Mouse (Mus musculus): ENCODE results near the gene B3gat1. TPM values are rescaled to one million over a fixed set of nuclear protein-coding genes. Genes with fewer than 3 reads are reported as not detected.

The B3gat1 gene
- polyA plus RNA-seq, 1 experiment from 2014 or later, result not detected

- no peak for DNase-seq (ENCODE audit: low read depth, low spot score)
- in situ Hi-C loops (cut with MboI; ENCODE audit: low pct_unique_long_range_greater_than_20kb), result no loop called here
- no peak for ATAC-seq
- no peaks in the 10 kb centered on the region for H3K27me3 ChIP-seq
- no peak for TF ChIP-seq CTCF (IDR thresholded peaks at IDR 0.05)
- ChIA-PET CTCF (interaction anchor here (1.1 kb wide), 1 partner anchor 12 kb away, joined by 3 read pairs; no protein-coding TSS in a partner anchor), POLR2A (no interaction called here)
Observed at GRCm38 (mm10) chr9:26727445-26727844, 6.1 kb upstream of the B3gat1 start.

- DNase-seq (ENCODE audit: low read depth, low spot score) (no peak), ATAC-seq (no peak)
- in situ Hi-C loops (cut with MboI; ENCODE audit: low pct_unique_long_range_greater_than_20kb), result no loop called here
- no peak for TF ChIP-seq CTCF (IDR thresholded peaks at IDR 0.05)
- no peaks in the 10 kb centered on the region for H3K27me3 ChIP-seq
- ChIA-PET CTCF (no interaction called here), POLR2A (no interaction called here)
Observed at GRCm38 (mm10) chr9:26728556-26728955, 5.0 kb upstream of the B3gat1 start.

GRCm38 (mm10) chr9:26733986-26734385, 458 bp downstream of the B3gat1 start:
- DNase-seq (ENCODE audit: low read depth, low spot score), result no peak
- in situ Hi-C loops (cut with MboI; ENCODE audit: low pct_unique_long_range_greater_than_20kb), result no loop called here
- POLR2A ChIA-PET, result no interaction called here
- CTCF ChIA-PET, result no interaction called here
- no peak for ATAC-seq
- H3K27me3 ChIP-seq, result no peaks in the 10 kb centered on the region
- no peak for TF ChIP-seq CTCF (IDR thresholded peaks at IDR 0.05)

- ChIA-PET POLR2A (no interaction called here), CTCF (no interaction called here)
- in situ Hi-C loops (cut with MboI; ENCODE audit: low pct_unique_long_range_greater_than_20kb), result no loop called here
- DNase-seq (ENCODE audit: low read depth, low spot score) (no peak), ATAC-seq (no peak)
- peaks cover 4% of the 10 kb centered on the region for H3K27me3 ChIP-seq
- no peak for TF ChIP-seq CTCF (IDR thresholded peaks at IDR 0.05)
Observed at GRCm38 (mm10) chr9:26737116-26737515, 3.6 kb downstream of the B3gat1 start.

- ATAC-seq (no peak), DNase-seq (ENCODE audit: low read depth, low spot score) (no peak)
- ChIA-PET CTCF (no interaction called here), POLR2A (no interaction called here)
- in situ Hi-C loops (cut with MboI; ENCODE audit: low pct_unique_long_range_greater_than_20kb), result no loop called here
- TF ChIP-seq CTCF (IDR thresholded peaks at IDR 0.05), result no peak
- H3K27me3 ChIP-seq, result peaks cover 4% of the 10 kb centered on the region
Observed at GRCm38 (mm10) chr9:26742817-26743216, 9.3 kb downstream of the B3gat1 start.

GRCm38 (mm10) chr9:26747121-26747520, 13.6 kb downstream of the B3gat1 start:
- in situ Hi-C loops (cut with MboI; ENCODE audit: low pct_unique_long_range_greater_than_20kb), result no loop called here
- no peak for TF ChIP-seq CTCF (IDR thresholded peaks at IDR 0.05)
- ChIA-PET POLR2A (no interaction called here), CTCF (no interaction called here)
- no peaks in the 10 kb centered on the region for H3K27me3 ChIP-seq
- ATAC-seq, result no peak
- no peak for DNase-seq (ENCODE audit: low read depth, low spot score)

GRCm38 (mm10) chr9:26748893-26749292, 15.4 kb downstream of the B3gat1 start:
- TF ChIP-seq CTCF (IDR thresholded peaks at IDR 0.05), result no peak
- POLR2A ChIA-PET, result no interaction called here
- no peaks in the 10 kb centered on the region for H3K27me3 ChIP-seq
- DNase-seq (ENCODE audit: low read depth, low spot score) (no peak), ATAC-seq (no peak)
- CTCF ChIA-PET, result no interaction called here
- in situ Hi-C loops (cut with MboI; ENCODE audit: low pct_unique_long_range_greater_than_20kb), result no loop called here

GRCm38 (mm10) chr9:26760081-26760480, 26.6 kb downstream of the B3gat1 start:
- ATAC-seq (no peak), DNase-seq (ENCODE audit: low read depth, low spot score) (no peak)
- no peak for TF ChIP-seq CTCF (IDR thresholded peaks at IDR 0.05)
- CTCF ChIA-PET, result no interaction called here
- in situ Hi-C loops (cut with MboI; ENCODE audit: low pct_unique_long_range_greater_than_20kb), result no loop called here
- POLR2A ChIA-PET, result no interaction called here
- no peaks in the 10 kb centered on the region for H3K27me3 ChIP-seq

- no peak for TF ChIP-seq CTCF (IDR thresholded peaks at IDR 0.05)
- in situ Hi-C loops (cut with MboI; ENCODE audit: low pct_unique_long_range_greater_than_20kb), result no loop called here
- ATAC-seq (no peak), DNase-seq (ENCODE audit: low read depth, low spot score) (no peak)
- ChIA-PET POLR2A (no interaction called here), CTCF (no interaction called here)
- no peaks in the 10 kb centered on the region for H3K27me3 ChIP-seq
Observed at GRCm38 (mm10) chr9:26760576-26760975, 27.0 kb downstream of the B3gat1 start.

GRCm38 (mm10) chr9:26762477-26762876, 28.9 kb downstream of the B3gat1 start:
- no peak for TF ChIP-seq CTCF (IDR thresholded peaks at IDR 0.05)
- ChIA-PET POLR2A (no interaction called here), CTCF (no interaction called here)
- no peaks in the 10 kb centered on the region for H3K27me3 ChIP-seq
- ATAC-seq, result no peak
- in situ Hi-C loops (cut with MboI; ENCODE audit: low pct_unique_long_range_greater_than_20kb), result no loop called here
- DNase-seq (ENCODE audit: low read depth, low spot score), result no peak

- in situ Hi-C loops (cut with MboI; ENCODE audit: low pct_unique_long_range_greater_than_20kb), result no loop called here
- TF ChIP-seq CTCF (IDR thresholded peaks at IDR 0.05), result no peak
- DNase-seq (ENCODE audit: low read depth, low spot score) (no peak), ATAC-seq (no peak)
- CTCF ChIA-PET, result no interaction called here
- POLR2A ChIA-PET, result no interaction called here
- H3K27me3 ChIP-seq, result no peaks in the 10 kb centered on the region
Observed at GRCm38 (mm10) chr9:26768181-26768580, 34.7 kb downstream of the B3gat1 start.

- no peak for DNase-seq (ENCODE audit: low read depth, low spot score)
- CTCF ChIA-PET, result no interaction called here
- in situ Hi-C loops (cut with MboI; ENCODE audit: low pct_unique_long_range_greater_than_20kb), result loop anchor here (5.0 to 10.0 kb wide), 2 partner anchors 1108 to 1601 kb away; no protein-coding TSS in a partner anchor
Observed at GRCm38 (mm10) chr9:26775700-26776099, 42.2 kb downstream of the B3gat1 start.

More at GRCm38 (mm10) chr9:26775700-26776099, 42.2 kb downstream of the B3gat1 start:
- no peaks in the 10 kb centered on the region for H3K27me3 ChIP-seq
- POLR2A ChIA-PET, result no interaction called here
- no peak for TF ChIP-seq CTCF (IDR thresholded peaks at IDR 0.05)
- no peak for ATAC-seq

Data from Patski (cell line).